Mouse (Mus musculus): ENCODE measurements at regions not wholly inside any gene's neighbourhood (a gene's known extent, or its start where the extent isn't known, plus 50 kb on each side); places are given as distances from the start of the nearest gene placed in this dataset.

GRCm38 (mm10) chr1:184442701-184443100 is 289.7 kb downstream of the Hlx start:
- TF ChIP-seq CTCF (IDR thresholded peaks at IDR 0.05; ENCODE audit: control insufficient read depth, insufficient read depth, low read length), result no peak
- no peak for TF ChIP-seq POLR2A (IDR thresholded peaks at IDR 0.05; ENCODE audit: borderline replicate concordance, control insufficient read depth, low read depth, low read length)

Measured in bone marrow, adult 2 months (tissue).